Mouse (Mus musculus) liver, embryonic 14.5 days (tissue): ENCODE measurements at regions not wholly inside any gene's neighbourhood (a gene's known extent, or its start where the extent isn't known, plus 50 kb on each side); places are given as distances from the start of the nearest gene placed in this dataset.

Experiments used
- CTCF ChIP-seq: IDR thresholded peaks from 2 replicates; pipeline ENCODE4 v1.5.1; 2016; ENCODE audit warnings: antibody characterized with exemption, low read depth, control low read depth
- EP300 ChIP-seq: IDR thresholded peaks from 2 replicates; pipeline ENCODE4 v1.6.1; 2016; ENCODE audit warnings: antibody characterized with exemption, low read depth

DNA sequence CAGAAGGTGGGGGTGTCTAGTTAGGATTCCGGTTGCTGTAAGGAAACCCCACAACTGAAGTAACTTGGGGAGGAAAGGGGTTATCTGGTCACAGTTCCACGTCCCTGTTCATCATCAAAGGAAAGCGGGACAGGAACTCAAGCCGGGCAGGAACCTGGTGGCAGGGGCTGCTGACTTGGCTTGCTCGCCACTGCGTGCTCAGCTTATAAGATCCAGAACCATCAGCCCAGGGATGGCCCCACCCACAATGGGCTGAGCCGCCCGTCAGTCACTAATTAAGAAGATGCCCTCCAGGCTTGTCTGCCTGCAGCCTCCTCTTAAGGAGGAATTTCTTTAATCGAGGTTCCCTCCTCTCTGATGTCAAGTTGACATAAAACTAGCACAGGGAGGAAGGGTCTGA, 275.1 kb upstream of the Jarid2 start:
- TF ChIP-seq CTCF (no peak), EP300 (no peak)
